Mouse (Mus musculus) spleen, embryonic (tissue): ENCODE measurements around the gene C3.

Source experiments
- CTCF ChIA-PET: fragments of 350-600 bp; sonication (Branson Sonifier 250); formaldehyde crosslinking; loops from one replicate; lab custom pipeline; 2022; lab: Charles Lee

C3 gene

DNA sequence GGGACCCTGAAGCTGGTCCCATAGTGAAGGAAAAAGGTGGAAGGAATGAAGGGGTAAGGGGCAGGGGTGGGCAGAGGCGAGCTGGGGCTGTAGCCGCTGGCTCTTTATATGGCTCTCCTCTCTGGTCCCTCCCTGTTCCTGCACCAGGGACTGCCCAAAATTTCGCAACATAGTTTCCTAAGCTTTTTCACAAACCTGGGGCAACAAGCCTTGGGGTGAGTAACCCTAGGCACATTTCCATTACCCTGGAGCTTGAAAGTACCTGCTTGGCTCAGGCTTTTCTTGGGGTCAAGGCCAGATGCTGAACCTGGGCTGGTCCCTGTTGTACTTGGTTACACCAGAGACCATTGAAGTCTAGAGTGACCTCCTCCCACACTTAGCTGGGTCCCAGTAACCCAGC lies at the start of gene C3:
TSS of gene C3 (minus strand) at position 123 of the 400 bp plus-strand sequence.
- CTCF ChIA-PET, result no interaction called here

DNA sequence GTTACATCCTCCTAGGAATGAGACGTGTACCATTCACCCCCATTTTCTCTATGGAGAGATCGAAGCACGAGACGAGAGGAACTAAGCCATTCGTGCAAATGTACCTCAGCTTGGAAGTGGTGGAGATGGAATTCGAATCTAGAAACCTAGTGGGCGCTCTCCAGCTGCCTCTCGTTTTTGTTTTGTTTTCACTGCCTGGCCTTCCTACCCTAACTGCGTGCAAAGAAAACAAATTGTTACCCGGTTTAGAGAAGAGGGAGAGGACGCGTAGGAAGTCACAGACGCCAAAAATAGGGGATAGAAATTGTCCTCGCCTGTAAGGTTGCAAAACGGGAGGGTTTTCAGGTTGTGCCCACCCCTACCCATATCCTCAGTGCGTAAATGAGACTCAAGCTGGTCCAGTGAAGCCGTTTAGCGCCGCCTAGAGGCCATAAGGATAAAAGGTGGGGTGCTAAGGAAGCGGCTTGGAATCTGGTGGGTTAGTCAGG lies 48.7 kb upstream of the C3 start:
- CTCF ChIA-PET, result interaction anchor here (0.6 to 1.3 kb wide), 3 partner anchors 10 to 28 kb away, joined by 3 to 12 read pairs (median 3); partner anchors contain the start of gene Gpr108

DNA sequence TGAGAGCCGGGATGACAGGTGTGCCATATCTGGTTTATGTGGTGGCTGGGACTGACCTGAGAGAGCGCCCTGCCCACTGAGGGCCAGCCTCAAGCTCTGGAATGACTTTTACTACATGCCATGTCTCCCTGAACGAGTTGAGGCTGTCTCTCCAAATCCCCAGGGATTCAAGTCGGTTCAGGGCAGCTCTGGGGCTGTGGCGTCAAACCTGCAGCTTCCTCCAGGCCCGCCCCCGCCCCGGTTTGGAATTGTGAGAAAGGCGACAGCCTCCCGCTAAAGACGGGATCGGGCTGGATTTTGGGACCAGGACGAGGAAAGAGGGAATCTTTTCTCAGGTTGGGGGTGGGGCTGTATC lies 48.0 kb upstream of the C3 start:
- CTCF ChIA-PET, result interaction anchor here (0.5 to 1.3 kb wide), 2 partner anchors 19 to 28 kb away, joined by 3 to 6 read pairs; partner anchors contain the start of gene Gpr108

DNA sequence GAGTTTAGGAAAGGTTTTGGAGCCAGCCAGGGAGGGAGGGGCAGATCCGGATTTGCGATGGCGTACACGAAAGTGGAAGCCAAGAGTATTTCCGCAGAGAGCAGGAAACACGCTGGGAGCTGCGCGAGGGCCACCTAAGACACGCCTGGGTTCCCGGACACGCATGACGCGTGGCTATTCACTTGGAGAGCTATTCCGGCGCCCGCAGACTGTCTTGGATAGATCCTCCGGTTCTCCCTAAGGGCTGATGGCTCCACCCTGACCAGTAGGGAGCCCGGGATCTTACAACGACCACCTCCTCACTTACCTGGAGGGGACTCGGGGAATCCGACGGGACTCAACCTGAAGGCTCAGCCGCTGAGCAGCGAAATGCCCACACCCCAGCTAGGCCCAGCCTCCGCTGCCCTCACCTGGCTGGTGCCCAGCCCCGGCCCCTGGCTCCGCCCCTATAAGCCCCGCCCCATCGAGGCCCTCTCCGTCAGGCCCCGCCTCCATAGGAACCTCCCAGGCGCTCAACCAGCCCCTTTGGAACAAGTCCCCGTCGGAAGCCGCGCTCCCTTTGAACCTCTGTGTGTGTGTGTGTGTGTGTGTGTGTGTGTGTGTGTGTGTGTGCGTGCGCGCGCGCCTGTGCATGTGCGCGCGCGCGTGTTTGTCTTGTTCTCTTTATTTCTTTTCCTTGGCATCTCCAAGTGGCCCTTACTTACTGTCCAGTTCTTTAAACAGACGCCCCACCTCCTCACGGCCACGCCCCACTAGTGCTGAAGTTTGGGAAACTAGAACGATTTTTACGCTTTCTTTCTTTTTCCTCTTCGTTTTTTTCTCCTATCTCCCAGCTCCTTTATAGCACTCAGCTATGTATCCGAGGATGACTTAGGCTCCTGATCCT lies 47.4 kb upstream of the C3 start:
- CTCF ChIA-PET, result interaction anchor here (0.7 to 1.3 kb wide), 2 partner anchors 25 to 27 kb away, joined by 3 read pairs; partner anchors contain the start of gene Gpr108

DNA sequence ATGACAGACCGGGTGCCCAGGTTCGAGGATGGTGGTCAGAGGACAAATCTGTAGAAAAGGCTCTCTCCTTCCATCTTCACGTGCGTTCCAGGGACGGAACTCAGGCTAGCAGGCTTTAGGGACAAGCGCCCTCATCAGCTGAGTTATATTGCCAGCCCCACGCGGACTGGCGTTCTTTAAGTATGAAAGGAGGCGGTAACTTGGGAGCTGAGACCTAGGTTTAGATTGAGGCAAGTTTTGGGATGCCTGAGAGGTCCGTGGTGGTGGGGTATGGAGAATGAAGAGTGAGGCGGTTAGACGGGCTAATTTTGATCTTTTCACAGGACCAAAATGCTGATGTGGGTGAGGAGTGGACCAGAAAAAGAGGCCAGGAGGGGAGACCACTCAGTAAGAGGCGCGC lies 46.8 kb upstream of the C3 start:
- CTCF ChIA-PET, result interaction anchor here (0.5 to 0.7 kb wide), 4 partner anchors 24 to 606 kb away, joined by 3 to 6 read pairs (median 4); no protein-coding TSS in a partner anchor

DNA sequence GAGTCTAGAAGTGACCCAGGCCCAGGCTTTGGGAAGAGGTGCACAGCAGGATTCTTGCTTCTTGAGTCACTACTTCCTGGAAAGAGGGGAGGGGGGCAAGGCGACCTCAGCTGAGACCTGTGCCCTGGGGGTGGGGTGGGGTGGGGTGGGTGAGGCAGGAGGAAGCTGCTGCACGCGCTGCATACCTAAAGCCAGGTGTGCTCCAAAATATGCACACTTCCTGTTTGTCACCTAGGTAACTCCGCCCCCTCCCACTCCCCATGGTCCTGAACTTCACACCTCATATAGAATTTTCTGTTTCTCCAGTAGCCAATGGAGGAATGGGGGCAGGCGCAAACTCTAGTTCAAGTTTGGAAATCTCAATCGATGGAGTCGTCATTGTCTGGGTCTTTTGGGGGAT lies 45.9 kb upstream of the C3 start:
- CTCF ChIA-PET, result interaction anchor here (0.6 to 0.7 kb wide), 2 partner anchors 31 to 601 kb away, joined by 3 read pairs; no protein-coding TSS in a partner anchor

DNA sequence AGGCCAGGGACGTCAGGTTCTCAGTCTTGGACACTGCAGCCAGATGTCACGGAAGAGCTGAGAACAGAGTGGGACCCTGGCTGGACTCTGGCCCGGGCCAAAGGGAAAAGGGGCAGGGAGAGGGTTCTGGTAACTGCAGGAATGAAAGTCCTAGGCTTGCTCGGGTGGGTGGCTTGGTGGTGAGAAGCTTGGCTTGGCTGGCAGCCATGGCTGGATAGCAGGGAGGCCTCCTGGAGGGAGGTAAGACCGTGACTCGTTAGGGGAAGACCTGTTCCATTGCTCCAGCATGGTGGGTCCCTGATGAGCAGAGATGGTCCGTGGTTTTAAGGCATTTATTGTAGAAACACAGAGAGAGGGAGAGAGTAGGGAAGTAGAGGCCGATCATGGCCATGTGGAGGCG lies 43.4 kb upstream of the C3 start:
- CTCF ChIA-PET, result no interaction called here

DNA sequence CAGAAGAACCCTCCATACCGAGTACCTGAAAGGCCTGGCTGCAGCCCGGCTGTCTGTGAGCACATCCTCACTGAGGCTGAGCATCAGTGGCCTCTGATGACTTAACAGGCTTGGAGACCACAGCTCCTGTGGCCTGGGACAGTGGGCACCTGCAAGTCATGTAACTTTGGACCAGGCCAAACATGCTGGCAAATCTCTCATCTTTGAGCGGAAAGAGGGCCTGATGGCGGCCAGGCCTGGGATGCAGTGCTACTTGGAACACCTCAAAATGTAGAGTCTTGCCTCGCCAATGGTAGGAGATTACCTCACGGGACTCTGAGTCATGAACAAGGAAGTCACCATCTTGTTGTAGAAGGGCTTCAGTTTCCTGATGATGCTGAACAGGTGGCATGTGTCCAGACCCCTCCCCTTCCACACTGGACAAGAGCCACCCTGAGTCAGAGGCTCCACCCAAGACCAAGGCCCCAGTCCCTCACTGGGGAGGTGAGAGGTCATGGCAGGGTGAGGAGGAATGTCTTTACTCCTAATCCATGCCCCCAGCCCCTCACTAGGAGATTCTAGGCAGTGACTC lies 39.7 kb upstream of the C3 start:
- CTCF ChIA-PET, result no interaction called here

DNA sequence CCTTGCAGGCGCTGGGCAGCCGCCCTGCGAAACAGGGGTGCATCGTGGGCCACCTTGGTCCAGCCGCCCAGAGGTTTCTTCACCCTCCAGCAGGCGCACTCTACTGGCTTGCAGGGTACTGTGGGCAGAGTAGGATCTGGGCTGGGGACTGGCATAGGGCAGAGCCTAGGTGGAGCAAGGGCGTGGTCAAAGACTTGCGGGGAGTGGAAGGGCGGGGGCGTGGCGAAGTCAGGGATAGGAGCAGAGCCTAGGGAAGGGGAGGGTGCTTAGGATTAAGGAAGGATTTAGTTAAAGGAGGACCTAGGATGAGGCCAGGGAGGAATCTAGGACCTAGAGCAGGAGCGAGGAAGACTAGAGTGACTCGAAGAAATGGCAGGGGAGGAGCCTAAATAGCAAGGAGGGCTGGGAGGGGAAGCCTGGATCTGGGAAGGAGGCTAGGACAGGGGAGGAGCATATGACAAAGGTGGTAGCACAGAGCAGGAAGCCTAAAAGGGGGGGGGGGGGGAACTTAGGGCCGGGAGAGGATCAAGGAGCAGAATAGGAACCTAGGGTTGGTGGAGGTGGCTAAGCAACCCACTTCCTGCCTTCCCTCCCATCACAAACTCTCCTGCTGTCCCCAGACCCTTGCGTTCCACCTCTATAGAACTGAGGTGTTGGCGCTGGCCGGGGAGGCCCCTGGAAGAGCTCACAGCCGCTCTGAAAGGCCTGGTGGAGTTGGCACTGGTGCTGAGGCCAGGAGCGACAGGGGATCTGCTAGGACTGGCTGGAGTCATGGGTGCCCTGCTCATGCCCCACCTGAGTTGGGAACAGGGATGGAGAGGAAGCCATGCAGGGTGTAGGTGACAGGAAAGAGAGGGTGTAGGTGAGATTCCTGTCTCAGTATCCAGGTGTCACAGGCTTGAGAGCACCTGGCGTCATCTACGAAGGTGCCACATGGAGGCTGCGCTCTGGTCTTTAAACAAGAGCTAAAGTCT lies 37.3 kb upstream of the C3 start:
- CTCF ChIA-PET, result no interaction called here

DNA sequence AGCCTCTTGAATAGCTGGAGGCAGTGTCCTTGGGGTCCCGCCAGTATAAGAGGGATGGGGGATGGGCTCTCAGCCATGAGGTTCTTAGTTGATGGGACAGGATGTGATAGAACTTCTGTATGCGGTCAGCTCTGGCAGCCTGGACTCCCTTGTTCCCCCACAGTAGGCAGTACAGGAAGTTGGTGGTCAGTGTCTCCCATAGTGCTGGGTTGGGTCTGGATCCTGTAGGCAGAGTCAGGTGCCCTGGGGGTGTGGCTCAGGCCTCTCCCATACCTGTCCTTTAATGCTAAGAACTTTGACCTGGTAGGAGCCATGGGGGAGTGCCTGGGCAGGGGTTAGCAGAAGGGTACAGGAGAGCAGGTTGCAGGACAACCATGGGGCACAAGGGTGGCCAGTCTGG lies 36.2 kb upstream of the C3 start:
- CTCF ChIA-PET, result interaction anchor here (0.6 kb wide), 1 partner anchor 147 kb away, joined by 6 read pairs; no protein-coding TSS in a partner anchor

DNA sequence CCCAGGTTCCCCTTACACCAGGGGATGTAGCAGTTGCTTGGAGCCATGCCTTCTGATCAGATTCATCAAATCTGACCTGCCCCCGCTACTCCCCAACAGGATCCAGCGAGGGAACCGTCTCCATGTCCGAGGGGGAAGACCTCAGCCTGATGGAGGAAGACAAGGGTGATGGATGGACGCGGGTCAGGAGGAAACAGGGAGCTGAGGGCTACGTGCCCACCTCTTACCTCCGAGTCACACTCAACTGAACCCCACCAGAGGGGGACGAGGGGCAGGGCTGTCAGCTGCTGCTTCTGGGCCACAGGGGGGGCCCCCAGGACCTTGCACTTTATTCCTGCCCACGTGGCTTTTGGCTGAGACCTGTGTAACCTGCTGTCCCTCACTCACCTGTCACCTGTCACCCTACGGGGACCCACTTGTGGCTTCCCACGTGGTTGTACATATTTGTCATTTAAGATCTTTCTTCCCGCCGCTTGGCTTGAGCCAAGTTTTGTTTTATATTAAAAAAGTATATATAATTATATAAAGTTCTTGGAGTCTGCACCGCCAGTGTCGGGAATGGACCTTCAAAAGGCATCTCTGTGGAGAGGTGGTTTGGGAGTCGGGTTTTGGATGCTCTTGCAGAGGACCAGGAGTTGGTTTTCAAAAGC lies 35.1 kb upstream of the C3 start:
- CTCF ChIA-PET, result no interaction called here

DNA sequence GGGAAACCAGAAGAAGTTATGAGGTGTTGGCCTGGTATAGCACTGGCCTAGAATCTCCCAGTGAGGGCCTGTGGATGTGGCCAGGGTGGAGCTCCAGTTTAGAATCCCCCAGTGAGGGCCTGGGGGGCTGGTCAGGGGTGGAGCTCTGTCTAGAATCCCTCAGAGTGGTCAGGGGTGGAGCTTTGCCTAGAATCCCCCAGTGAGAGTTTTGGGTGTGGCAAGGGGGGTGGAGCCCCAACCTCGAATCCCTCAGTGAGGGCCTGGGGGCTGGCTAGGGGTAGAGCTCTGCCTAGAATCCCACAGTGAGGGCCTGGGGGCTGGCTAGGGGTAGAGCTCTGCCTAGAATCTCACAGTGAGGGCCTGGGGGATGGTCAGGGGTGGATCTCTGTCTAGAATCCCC lies 33.9 kb upstream of the C3 start:
- CTCF ChIA-PET, result no interaction called here

DNA sequence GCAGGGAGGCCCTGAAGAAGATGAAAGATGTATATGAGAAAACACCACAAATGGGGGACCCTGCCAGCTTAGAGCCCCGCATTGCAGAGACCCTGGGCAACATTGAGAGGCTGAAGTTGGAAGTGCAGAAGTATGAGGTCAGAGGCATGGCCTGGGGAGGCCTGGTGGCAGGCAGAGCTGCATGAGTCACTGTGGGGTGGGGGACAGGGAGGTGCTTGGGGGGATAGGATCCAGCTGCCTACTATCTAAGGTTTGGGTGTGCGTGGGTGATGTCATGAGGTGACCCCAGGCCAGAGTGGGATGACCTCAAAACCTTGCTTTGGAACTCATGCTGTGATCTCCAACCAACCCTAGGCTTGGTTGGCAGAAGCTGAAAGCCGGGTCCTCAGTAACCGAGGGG lies 33.4 kb upstream of the C3 start:
- CTCF ChIA-PET, result no interaction called here

DNA sequence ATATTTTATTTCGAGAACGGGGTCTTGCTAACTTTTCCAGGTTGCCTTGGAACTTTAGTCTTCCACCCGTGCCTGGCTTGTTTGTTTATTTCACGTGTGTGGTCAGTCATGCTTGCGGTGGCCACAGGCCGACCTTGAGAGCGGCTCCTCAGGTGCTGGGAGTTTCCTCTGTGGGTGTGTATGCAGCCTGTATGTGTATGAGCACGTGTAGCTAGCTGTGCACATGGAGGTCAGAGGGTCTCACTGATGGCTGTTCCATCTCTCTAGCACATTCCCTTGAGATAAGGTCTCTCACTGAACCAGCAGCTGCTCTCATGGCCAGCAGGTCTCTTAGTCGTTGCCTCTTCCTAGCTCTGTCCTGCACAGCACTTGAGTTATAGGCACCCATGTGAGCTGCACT lies 32.4 kb upstream of the C3 start:
- CTCF ChIA-PET, result no interaction called here

DNA sequence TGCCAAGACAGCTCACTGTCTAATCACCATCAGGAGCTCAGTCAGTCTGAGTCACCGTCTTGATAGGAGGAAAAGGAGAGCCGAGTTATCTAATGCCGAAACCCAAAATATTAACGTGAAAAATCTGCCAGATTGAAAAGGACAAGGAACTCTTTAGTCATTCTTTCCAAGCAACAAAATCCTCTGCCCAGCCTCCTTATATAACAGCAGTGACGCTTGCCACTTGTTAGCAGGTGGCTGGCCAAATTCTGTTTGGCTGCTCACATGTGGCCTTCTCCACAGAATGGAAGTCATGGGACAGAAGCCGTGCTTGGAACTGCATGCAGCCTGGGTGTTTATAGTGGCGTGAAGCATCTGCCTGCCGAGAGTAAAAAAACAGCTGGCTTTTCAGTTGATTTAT lies 31.8 kb upstream of the C3 start:
- CTCF ChIA-PET, result no interaction called here

DNA sequence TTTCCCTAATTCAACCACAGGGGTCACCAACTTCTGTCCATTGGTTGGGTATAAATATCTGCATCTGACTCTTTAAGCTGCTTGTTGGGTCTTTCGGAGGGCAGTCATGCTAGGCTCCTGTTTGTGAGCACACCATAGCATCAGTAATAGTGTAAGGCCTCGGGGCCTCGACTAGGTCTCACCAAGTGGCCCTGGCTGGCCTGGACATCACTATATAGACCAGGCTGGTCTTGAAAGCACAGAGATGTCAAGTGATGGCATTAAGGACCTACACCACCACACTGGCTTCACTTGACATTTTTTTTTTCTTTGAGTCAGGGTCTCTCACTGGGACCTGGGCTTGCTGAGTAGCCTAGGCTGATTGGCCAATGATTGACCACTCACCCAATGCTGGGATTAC lies 30.3 kb upstream of the C3 start:
- CTCF ChIA-PET, result interaction anchor here (1.1 kb wide), 1 partner anchor 14 kb away, joined by 3 read pairs; no protein-coding TSS in a partner anchor

DNA sequence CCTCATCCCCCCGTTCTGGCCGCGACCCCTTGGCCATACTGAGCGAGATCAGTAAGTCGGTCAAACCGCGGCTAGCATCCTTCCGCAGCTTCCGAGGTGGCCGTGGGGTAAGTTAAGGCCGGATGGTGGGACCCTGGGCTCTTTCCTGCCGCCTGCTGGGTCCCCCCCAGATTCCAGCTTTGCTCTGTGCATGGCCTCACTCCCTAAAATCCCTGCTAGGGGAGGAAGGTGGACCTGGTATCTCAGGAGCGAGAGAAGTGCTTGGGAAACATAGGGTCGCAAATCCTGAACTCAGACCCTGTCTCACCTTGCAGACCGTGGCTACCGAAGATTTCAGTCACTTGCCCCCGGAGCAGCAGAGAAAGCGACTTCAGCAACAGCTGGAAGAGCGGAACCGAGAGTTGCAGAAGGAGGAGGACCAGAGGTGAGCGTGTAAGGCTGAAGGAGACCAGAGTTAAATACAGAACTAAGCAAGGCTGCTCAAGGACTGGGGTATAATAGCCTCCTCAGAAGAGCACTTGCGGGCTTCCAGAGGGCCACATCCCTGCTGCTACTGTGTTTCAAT lies 29.1 kb upstream of the C3 start:
- CTCF ChIA-PET, result no interaction called here

DNA sequence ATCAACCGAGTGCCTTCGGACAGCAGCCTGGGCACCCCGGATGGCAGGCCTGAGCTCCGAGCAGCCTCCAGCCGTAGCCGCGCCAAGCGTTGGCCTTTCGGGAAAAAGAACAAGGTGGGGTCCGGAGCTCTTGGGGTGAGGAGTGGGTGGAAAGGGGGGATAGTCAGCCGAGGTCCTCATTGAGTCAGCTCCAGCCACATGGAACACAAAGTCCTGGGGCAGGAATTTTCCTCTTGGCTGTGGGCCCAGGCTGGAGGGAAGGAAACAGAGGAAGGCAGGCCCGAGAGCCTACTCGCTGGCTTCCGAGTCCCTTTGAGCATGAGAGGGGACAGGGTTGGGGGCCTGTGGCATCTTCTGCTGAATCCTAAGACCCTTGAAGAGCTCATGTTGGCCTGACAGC lies 27.4 kb upstream of the C3 start:
- CTCF ChIA-PET, result no interaction called here

DNA sequence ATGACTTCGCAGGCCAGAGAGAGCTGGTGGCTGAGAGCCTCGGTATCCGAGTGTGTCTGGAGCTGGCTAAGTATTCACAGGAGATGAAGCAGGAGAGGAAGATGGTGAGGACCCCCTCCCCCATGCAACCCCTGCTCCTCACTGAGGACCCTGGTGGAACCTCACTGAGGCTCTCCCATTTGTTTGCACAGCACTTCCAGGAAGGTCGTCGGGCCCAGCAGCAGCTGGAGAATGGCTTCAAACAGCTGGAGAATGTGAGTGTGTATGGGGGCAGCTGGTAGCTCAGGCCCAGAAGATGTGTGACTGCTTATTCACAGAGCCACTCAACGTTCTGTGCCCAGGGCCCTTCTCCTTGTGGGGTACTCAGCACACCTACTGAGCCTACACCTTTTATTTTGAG lies 25.4 kb upstream of the C3 start:
- CTCF ChIA-PET, result interaction anchor here (0.7 kb wide), 1 partner anchor 58 kb away, joined by 3 read pairs; no protein-coding TSS in a partner anchor

DNA sequence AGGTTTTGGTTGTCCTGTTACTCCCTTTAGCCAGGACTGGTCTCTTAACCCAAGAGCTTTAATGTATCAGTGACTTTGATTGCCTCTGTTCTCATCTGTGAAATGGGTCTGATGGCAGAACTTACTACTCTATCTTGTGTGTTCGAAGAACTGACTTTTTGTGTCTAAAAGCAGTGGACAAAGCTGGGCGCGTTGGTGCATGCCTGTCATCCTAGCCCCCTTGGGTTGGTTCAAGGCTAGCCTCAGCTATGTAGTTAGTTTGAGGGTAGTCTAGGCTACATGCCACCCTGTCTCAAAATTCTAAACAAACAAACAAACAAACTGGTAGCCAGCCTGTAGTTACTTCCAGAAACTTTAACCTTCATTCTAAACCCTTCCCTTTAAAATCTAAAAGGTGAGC lies 23.5 kb upstream of the C3 start:
- CTCF ChIA-PET, result no interaction called here
